Mouse (Mus musculus): ENCODE data around the gene Rbm4. TPM values are rescaled to one million over a fixed set of nuclear protein-coding genes. Genes with fewer than 3 reads are reported as not detected.

Rbm4 gene
- 66.5 and 70.2 TPM in 2 replicates for polyA plus RNA-seq (2015; fragmentation: Nextera tagmentation; extraction: Ambion mirVana)

DNA sequence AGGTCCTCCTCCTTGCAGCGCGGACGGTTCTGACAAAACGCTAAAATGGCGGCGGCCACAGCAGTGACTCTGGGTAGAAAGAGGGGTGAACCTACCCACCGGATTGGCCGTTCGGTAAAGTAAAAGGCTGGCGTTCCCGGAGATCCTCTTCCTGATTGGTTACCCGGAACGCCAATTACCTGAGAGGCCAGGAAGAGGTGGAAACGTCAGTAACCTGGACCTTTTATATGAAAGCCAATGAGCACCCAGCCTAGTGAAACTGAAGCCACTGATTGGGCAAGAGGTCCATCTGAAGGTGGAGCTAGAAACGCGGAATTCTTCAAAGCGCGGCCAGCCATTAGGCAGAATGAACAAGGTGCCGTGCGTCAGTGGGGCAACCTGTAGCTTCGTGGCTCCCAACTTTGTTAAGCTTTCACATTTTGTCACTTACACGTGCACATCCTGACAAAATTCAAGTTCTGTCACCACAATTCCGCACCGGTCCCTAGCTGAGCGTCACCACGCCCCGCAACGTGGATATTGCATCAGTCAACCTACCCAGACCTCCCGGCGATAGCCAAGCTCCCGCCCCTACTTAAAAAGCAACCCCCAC is at the start of gene Rbm4:
Rbm4 (minus strand) TSS at position 71 of the 592 bp plus-strand sequence.
- Histone ChIP-seq H3K4me3 (replicated peaks) (peak within 1 kb of the TSS; percentile 74), H3K27ac (replicated peaks) (peak within 1 kb of the TSS; percentile 89), H3K9ac (peak within 1 kb of the TSS; percentile 63), H3K36me3 (peaks cover 36% of the 10 kb centered on the region), H3K27me3 (no peaks in the 10 kb centered on the region), H3K4me2 (replicated peaks) (peak within 1 kb of the TSS; percentile 75), H3K4me1 (peaks cover 34% of the 10 kb centered on the region), H3K9me3 (replicated peaks) (no peaks in the 10 kb centered on the region)
- peak; percentile 96 for ATAC-seq (ENCODE audit: insufficient number of reproducible peaks, low FRiP score, low TSS enrichment, low read depth)
- under 1% methylated on average over 31 of the region's 31 CpGs for WGBS

DNA sequence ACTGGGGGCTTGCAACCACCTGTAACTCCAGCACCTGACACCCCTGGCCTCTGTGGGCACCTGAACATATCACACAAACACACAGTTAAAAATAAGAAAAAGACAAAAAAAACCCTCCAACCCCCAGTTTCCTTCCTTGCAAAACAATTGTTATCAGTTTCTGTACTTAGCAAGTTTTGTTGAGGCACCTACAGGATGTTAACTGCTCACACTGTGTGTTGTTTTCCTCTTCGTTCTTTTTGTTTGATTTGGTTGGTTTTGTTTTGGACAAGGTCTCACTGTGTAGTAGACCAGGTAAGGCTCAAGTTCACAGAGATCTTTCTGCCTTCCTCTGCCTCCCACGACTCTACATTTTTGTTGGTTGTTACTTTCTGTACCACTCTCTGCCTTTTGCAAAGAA is 48.9 kb upstream of the Rbm4 start:
- ATAC-seq (ENCODE audit: insufficient number of reproducible peaks, low FRiP score, low TSS enrichment, low read depth) = no peak
- no peaks in the 10 kb centered on the region for H3K36me3 ChIP-seq
- WGBS = 74% methylated on average over 2 of the region's 2 CpGs
- no peak overlapping the region for H3K27ac ChIP-seq (replicated peaks)
- no peak overlapping the region for H3K4me3 ChIP-seq (replicated peaks)
- H3K4me1 ChIP-seq = peaks cover 19% of the 10 kb centered on the region
- H3K9me3 ChIP-seq (replicated peaks) = no peaks in the 10 kb centered on the region
- no peak overlapping the region for H3K9ac ChIP-seq
- no peak overlapping the region for H3K4me2 ChIP-seq (replicated peaks)
- H3K27me3 ChIP-seq = peaks cover 28% of the 10 kb centered on the region

DNA sequence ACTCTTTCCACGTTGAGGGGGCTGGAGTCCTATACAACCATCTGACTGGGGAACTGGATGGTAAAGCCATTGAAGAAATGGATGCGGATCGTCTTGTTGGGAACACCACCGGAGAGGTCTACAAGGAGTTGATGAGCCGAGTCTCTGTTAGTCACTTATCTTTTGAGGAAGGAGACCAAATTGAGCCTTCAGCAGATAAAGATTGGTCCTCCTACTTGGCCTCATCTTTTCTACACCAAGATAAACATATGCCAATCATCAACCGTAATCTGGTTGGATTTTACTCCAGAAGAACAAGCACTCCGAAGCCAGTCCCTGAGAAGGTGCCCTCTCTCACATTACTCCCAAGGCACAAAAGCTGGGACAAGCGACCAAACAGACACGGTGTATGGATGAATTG is 47.1 kb upstream of the Rbm4 start:
- H3K9me3 ChIP-seq (replicated peaks) = no peaks in the 10 kb centered on the region
- no peak overlapping the region for H3K4me2 ChIP-seq (replicated peaks)
- 82% methylated on average over 9 of the region's 9 CpGs for WGBS

GRCm38 (mm10) chr19:4839149-4839548 is 45.4 kb upstream of the Rbm4 start, which contains the start of the genes Ccs and Ccdc87:
TSS of gene Ccs (minus strand) at chr19:4839332.
TSS of gene Ccdc87 (plus strand) at chr19:4839366.
- Histone ChIP-seq H3K27ac (replicated peaks) (0 out of 2 replicates have a peak within 1 kb of the TSS, but pooled peaks have one; percentile 25), H3K4me3 (replicated peaks) (peak within 1 kb of the TSS; percentile 64), H3K9ac (peak within 1 kb of the TSS; percentile 75), H3K36me3 (0 out of 2 replicates have a peak, but pooled peaks cover 2% of the 10 kb centered on the region), H3K27me3 (peaks cover 28% of the 10 kb centered on the region), H3K9me3 (replicated peaks) (no peaks in the 10 kb centered on the region), H3K4me1 (peaks cover 22% of the 10 kb centered on the region), H3K4me2 (replicated peaks) (peak within 1 kb of the TSS; percentile 98)
- under 1% methylated on average over 25 of the region's 25 CpGs for WGBS
- ATAC-seq (ENCODE audit: insufficient number of reproducible peaks, low FRiP score, low TSS enrichment, low read depth) = peak; percentile 97

More for the DNA sequence above, 47.1 kb upstream of the Rbm4 start:
- no peak overlapping the region for H3K9ac ChIP-seq
- peaks cover 28% of the 10 kb centered on the region for H3K27me3 ChIP-seq
- ATAC-seq (ENCODE audit: insufficient number of reproducible peaks, low FRiP score, low TSS enrichment, low read depth) = no peak
- 0 out of 2 replicates have a peak, but pooled peaks cover 2% of the 10 kb centered on the region for H3K36me3 ChIP-seq
- no peak overlapping the region for H3K4me3 ChIP-seq (replicated peaks)
- no peak overlapping the region for H3K27ac ChIP-seq (replicated peaks)
- peaks cover 22% of the 10 kb centered on the region for H3K4me1 ChIP-seq

DNA sequence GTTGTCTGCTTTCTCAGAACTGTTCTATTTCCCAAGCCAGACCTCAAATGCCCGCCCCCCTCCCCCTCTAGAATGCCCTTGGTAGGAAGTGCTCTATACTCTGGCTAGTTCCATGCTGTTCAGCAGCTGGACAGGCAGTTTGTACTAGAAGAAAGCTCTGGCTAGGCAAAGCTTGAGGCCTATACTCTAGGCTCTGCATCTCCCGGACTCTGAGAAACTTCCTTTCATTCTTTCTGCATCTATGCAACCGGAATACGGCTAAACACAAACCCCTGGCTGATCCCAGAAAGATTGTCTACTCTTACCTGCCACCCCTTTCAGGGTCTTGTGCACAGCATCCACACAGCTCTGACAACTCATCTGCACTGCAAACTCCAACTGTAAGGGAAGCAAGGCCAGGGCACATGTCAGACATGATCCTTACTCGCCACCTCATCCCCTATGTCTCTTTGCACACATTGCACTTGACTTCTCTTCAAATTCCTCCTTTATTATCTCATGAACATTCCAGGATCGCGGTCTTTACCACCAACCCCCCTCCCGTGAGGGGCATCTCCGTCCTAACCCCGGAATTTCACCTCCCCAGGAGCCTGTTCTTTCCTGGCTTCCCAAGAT is 44.9 kb upstream of the Rbm4 start:
- peaks cover 28% of the 10 kb centered on the region for H3K27me3 ChIP-seq
- 0 out of 2 replicates have a peak overlapping the region, but pooled peaks have one; percentile 25 for H3K27ac ChIP-seq (replicated peaks)
- 0 out of 2 replicates have a peak, but pooled peaks cover 2% of the 10 kb centered on the region for H3K36me3 ChIP-seq
- 0 out of 2 replicates have a peak, but pooled peaks have one; percentile 6 for ATAC-seq (ENCODE audit: insufficient number of reproducible peaks, low FRiP score, low TSS enrichment, low read depth)
- 28% methylated on average over 10 of the region's 10 CpGs for WGBS
- H3K4me2 ChIP-seq (replicated peaks) = peak overlapping the region; percentile 98
- H3K9ac ChIP-seq = peak overlapping the region; percentile 75
- no peaks in the 10 kb centered on the region for H3K9me3 ChIP-seq (replicated peaks)
- H3K4me1 ChIP-seq = peaks cover 22% of the 10 kb centered on the region
- H3K4me3 ChIP-seq (replicated peaks) = peak overlapping the region; percentile 64

DNA sequence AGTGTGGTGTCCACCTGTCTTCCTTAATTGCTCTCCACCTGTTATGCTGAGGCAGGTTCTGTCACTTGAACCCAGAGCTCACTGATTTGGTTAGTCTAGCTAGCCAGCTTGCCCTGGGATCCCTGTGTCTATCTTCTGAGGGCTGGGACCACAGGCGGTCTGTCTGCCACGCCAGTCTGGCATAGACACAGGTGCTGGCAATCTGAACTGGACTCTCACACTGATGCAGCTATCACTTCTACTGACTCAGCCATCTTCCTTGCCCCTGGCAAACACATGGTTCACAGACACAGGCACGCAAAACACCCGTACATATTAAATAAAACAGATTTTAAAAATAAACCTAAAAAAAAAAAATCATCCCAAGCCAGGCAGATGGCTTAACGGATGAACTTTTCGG is 43.3 kb upstream of the Rbm4 start:
- no peaks in the 10 kb centered on the region for H3K9me3 ChIP-seq (replicated peaks)
- H3K36me3 ChIP-seq = peaks cover 17% of the 10 kb centered on the region; the same call in 1 of the 2 replicates
- no peak for ATAC-seq (ENCODE audit: insufficient number of reproducible peaks, low FRiP score, low TSS enrichment, low read depth)
- no peak overlapping the region for H3K27ac ChIP-seq (replicated peaks)
- H3K27me3 ChIP-seq = peaks cover 24% of the 10 kb centered on the region
- 84% methylated on average over 6 of the region's 6 CpGs for WGBS
- H3K9ac ChIP-seq = no peak overlapping the region
- H3K4me1 ChIP-seq = peaks cover 22% of the 10 kb centered on the region
- H3K4me3 ChIP-seq (replicated peaks) = no peak overlapping the region
- no peak overlapping the region for H3K4me2 ChIP-seq (replicated peaks)

DNA sequence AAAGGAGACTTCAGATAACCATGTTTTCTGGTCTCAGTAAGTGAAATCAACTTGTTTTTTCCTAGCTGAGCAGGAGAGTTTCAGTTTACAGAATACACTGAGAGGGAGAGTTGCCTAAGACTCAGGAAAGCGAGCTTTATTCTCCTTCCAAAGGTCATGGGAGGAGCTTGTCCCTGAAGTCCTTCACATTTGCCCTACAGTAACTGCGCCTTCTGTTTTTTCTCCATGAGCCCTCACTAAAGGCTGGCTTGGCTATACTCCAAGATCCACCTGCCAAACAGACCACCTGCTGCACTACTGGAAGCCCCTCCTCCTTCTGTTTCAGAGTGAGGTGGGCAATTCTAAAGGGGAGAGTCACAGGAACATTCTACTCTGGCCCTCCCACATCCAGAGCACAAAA is 42.4 kb upstream of the Rbm4 start:
- Histone ChIP-seq H3K4me3 (replicated peaks) (no peak overlapping the region), H3K4me2 (replicated peaks) (no peak overlapping the region), H3K4me1 (peaks cover 22% of the 10 kb centered on the region), H3K36me3 (peaks cover 20% of the 10 kb centered on the region; the same call in 1 of the 2 replicates), H3K9me3 (replicated peaks) (no peaks in the 10 kb centered on the region), H3K9ac (no peak overlapping the region), H3K27ac (replicated peaks) (no peak overlapping the region), H3K27me3 (peaks cover 14% of the 10 kb centered on the region)
- no peak for ATAC-seq (ENCODE audit: insufficient number of reproducible peaks, low FRiP score, low TSS enrichment, low read depth)
- 73% methylated on average over 2 of the region's 2 CpGs for WGBS

- peaks cover 12% of the 10 kb centered on the region for H3K4me1 ChIP-seq
- no peak overlapping the region for H3K27ac ChIP-seq (replicated peaks)
- no peak overlapping the region for H3K4me2 ChIP-seq (replicated peaks)
- H3K36me3 ChIP-seq = peaks cover 28% of the 10 kb centered on the region
- no peaks in the 10 kb centered on the region for H3K27me3 ChIP-seq
- no peak overlapping the region for H3K4me3 ChIP-seq (replicated peaks)
- 80% methylated on average over 8 of the region's 8 CpGs for WGBS
- no peak for ATAC-seq (ENCODE audit: insufficient number of reproducible peaks, low FRiP score, low TSS enrichment, low read depth)
- no peaks in the 10 kb centered on the region for H3K9me3 ChIP-seq (replicated peaks)
- no peak overlapping the region for H3K9ac ChIP-seq
These were observed 40.3 kb upstream of the Rbm4 start for GRCm38 (mm10) chr19:4833977-4834376.

DNA sequence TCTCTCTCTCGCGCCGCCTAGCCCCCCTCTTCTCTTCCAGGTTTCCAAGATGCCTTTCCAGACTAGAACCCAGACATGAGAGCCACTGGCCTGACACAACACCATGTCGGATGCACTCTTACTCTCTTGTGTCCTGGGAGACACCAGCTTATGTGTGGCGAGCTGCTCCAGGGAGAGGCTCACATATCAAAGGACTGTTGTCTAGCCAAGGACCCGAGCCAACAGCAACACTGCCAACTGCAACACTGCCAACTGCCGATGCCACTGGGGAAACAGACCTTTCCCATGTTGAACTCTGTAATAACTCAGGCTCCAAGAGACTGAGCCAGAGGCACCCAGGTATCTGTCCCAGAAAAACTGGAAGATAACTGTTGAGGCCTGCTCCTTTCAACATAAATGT is 35.5 kb upstream of the Rbm4 start:
- 55% methylated on average over 7 of the region's 7 CpGs for WGBS
- H3K9me3 ChIP-seq (replicated peaks) = no peaks in the 10 kb centered on the region
- no peak overlapping the region for H3K4me3 ChIP-seq (replicated peaks)
- no peaks in the 10 kb centered on the region for H3K27me3 ChIP-seq
- peak overlapping the region; percentile 7; the same call in 1 of the 2 replicates for H3K27ac ChIP-seq (replicated peaks)
- H3K4me1 ChIP-seq = no peaks in the 10 kb centered on the region; the same call in 1 of the 2 replicates
- H3K4me2 ChIP-seq (replicated peaks) = no peak overlapping the region; the same call in 1 of the 2 replicates
- ATAC-seq (ENCODE audit: insufficient number of reproducible peaks, low FRiP score, low TSS enrichment, low read depth) = no peak
- no peak overlapping the region for H3K9ac ChIP-seq
- peaks cover 45% of the 10 kb centered on the region for H3K36me3 ChIP-seq

DNA sequence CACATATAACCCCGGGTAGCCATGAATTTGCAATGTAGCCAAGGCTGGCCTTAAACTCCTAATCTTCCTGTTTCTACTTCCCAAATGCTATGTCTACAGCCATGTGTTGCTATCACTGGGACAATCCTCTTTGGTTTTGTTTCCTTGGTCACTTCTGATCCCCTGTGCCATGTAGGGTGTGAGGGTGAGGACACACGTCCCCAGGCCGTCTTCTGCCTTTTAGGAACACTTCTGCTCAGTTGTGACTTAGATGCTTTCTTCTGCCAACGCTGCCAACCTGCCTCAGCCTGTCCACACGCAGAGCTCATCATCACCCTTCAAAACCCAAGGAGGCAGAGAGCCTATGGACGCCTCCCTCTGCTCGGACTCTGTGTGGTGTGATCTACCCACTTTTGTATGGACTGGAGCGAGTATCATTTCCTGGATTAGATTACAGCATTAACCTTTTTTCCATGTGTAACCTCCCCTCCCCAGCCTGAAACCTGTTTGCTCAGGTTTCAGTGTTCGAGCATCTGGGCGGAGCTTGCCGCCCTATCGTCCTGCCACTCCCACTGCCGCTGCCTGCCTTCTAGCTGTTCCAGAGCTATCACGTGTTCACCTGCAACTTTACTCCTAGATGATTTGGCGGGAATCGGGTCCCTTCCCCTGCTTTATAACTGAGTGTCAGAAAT is 34.9 kb upstream of the Rbm4 start:
- WGBS = 43% methylated on average over 16 of the region's 16 CpGs

More for the DNA sequence above, 34.9 kb upstream of the Rbm4 start:
- no peak overlapping the region; the same call in 1 of the 2 replicates for H3K27ac ChIP-seq (replicated peaks)
- H3K4me1 ChIP-seq = no peaks in the 10 kb centered on the region; the same call in 1 of the 2 replicates
- H3K9ac ChIP-seq = no peak overlapping the region
- H3K36me3 ChIP-seq = peaks cover 47% of the 10 kb centered on the region
- no peak for ATAC-seq (ENCODE audit: insufficient number of reproducible peaks, low FRiP score, low TSS enrichment, low read depth)
- no peaks in the 10 kb centered on the region for H3K9me3 ChIP-seq (replicated peaks)
- H3K27me3 ChIP-seq = no peaks in the 10 kb centered on the region
- peak overlapping the region; percentile 8; the same call in 1 of the 2 replicates for H3K4me2 ChIP-seq (replicated peaks)
- H3K4me3 ChIP-seq (replicated peaks) = no peak overlapping the region

Data from embryonic facial prominence, embryonic 15.5 days (tissue).